Mouse (Mus musculus): ENCODE measurements at regions not wholly inside any gene's neighbourhood (a gene's known extent, or its start where the extent isn't known, plus 50 kb on each side); places are given as distances from the start of the nearest gene placed in this dataset.

- TF ChIP-seq FOSL1 (IDR thresholded peaks at IDR 0.05; ENCODE audit: insufficient read depth, low read length, poor library complexity, severe bottlenecking) (no peak), CEBPB (IDR thresholded peaks at IDR 0.05; ENCODE audit: low read depth) (no peak), MYOG (IDR thresholded peaks at IDR 0.05; ENCODE audit: control insufficient read depth, extremely low read depth, insufficient read length) (no peak), MAX (IDR thresholded peaks at IDR 0.05) (no peak), CTCF (IDR thresholded peaks at IDR 0.05; ENCODE audit: control insufficient read depth, insufficient read depth, insufficient read length) (no peak), USF1 (IDR thresholded peaks at IDR 0.05; ENCODE audit: low read depth) (no peak), MYOD1 (IDR thresholded peaks at IDR 0.05; ENCODE audit: control insufficient read depth, insufficient read length, low read depth) (no peak)
- H3K27me3 ChIP-seq (ENCODE audit: control insufficient read depth, insufficient read depth, insufficient read length): no peaks in the 10 kb centered on the region
These were observed 177.1 kb downstream of the Rnf152 start for GRCm38 (mm10) chr1:105179371-105179823.

DNA sequence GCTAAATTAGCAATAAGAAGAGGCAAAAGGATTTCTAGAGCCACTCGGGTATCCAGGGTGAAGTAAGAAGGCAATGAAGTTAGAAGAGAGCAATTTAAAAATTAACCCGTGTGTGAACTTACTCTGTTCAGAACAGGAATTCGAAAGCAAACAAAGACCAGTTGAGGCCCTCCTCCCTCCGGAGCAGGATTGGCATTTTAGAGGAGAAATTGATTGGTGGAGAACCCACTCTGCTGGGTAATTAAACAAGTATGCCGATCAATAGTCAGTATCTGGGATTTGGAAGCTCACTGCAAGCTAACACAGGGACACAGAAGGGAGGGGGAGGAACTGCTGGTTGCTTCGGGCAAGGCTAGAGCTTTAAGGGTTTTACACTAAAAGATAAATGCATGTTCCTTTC is 177.7 kb downstream of the Rnf152 start:
- Histone ChIP-seq H3K4me3 (ENCODE audit: insufficient read depth, poor library complexity, severe bottlenecking) (no peak overlapping the region), H3ac (ENCODE audit: control insufficient read depth, insufficient read length, low read depth) (no peak overlapping the region), H3K36me3 (ENCODE audit: control insufficient read depth, insufficient read depth) (no peaks in the 10 kb centered on the region), H3K27me3 (ENCODE audit: control insufficient read depth, insufficient read depth, insufficient read length) (no peaks in the 10 kb centered on the region), H3K79me2 (ENCODE audit: control insufficient read depth, insufficient read depth) (no peaks in the 10 kb centered on the region), H3K79me3 (ENCODE audit: low read depth) (no peaks in the 10 kb centered on the region)
- no peak for TF ChIP-seq FOSL1 (IDR thresholded peaks at IDR 0.05; ENCODE audit: insufficient read depth, low read length, poor library complexity, severe bottlenecking)
- no peak for TF ChIP-seq CTCF (IDR thresholded peaks at IDR 0.05; ENCODE audit: control insufficient read depth, insufficient read depth, insufficient read length)
- no peak for TF ChIP-seq CEBPB (IDR thresholded peaks at IDR 0.05; ENCODE audit: low read depth)
- TF ChIP-seq MAX (IDR thresholded peaks at IDR 0.05): no peak
- TF ChIP-seq USF1 (IDR thresholded peaks at IDR 0.05; ENCODE audit: low read depth): no peak

More at GRCm38 (mm10) chr1:105179371-105179823, 177.1 kb downstream of the Rnf152 start:
- Histone ChIP-seq H3K79me3 (ENCODE audit: low read depth) (no peaks in the 10 kb centered on the region), H3ac (ENCODE audit: control insufficient read depth, insufficient read length, low read depth) (no peak overlapping the region), H3K36me3 (ENCODE audit: control insufficient read depth, insufficient read depth) (no peaks in the 10 kb centered on the region), H3K4me3 (ENCODE audit: insufficient read depth, poor library complexity, severe bottlenecking) (no peak overlapping the region), H3K79me2 (ENCODE audit: control insufficient read depth, insufficient read depth) (no peaks in the 10 kb centered on the region)

GRCm38 (mm10) chr1:105177938-105178337 is 178.6 kb downstream of the Rnf152 start:
- no peaks in the 10 kb centered on the region for H3K79me2 ChIP-seq (ENCODE audit: control insufficient read depth, insufficient read depth)
- H3K4me3 ChIP-seq (ENCODE audit: insufficient read depth, poor library complexity, severe bottlenecking): no peak overlapping the region
- H3K79me3 ChIP-seq (ENCODE audit: low read depth): no peaks in the 10 kb centered on the region
- H3ac ChIP-seq (ENCODE audit: control insufficient read depth, insufficient read length, low read depth): no peak overlapping the region
- no peaks in the 10 kb centered on the region for H3K36me3 ChIP-seq (ENCODE audit: control insufficient read depth, insufficient read depth)
- TF ChIP-seq FOSL1 (IDR thresholded peaks at IDR 0.05; ENCODE audit: insufficient read depth, low read length, poor library complexity, severe bottlenecking) (no peak), CTCF (IDR thresholded peaks at IDR 0.05; ENCODE audit: control insufficient read depth, insufficient read depth, insufficient read length) (no peak), CEBPB (IDR thresholded peaks at IDR 0.05; ENCODE audit: low read depth) (no peak), MAX (IDR thresholded peaks at IDR 0.05) (no peak)
- H3K27me3 ChIP-seq (ENCODE audit: control insufficient read depth, insufficient read depth, insufficient read length): no peaks in the 10 kb centered on the region

DNA sequence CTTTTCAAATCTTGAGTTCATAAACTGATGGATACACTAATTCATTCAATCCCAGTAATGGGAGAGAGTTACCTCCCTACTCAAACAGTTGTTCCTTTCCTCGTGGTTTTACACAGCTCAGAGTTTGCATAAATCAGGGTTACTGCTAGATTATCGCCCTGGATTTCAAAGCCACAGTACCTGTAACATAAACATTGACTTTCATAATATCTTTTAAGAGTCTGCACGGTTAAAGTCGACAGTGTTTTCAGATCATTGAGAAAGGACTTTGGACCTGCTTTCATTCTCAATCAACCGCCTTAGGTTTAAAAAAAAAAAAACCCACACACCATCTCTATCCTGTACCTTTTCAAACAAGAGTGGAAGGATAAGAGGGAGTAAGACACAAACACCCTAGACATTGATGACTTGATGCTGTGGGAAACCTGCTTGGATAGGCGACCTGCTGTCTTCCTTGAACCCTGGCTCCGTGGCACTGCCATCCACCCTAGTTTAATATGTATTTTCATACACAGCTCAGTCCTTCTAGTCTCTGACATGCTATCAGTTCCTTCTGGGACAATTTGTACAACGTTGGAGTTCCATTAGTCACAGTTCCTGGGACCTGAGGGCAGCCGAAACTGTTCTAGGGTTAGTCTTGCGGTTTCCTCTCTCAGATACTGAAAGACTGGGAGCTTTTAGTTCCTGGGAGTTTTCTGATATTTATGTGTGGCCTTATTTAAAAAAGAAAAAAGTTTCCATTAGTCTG is 179.3 kb downstream of the Rnf152 start:
- H3K27me3 ChIP-seq (ENCODE audit: control insufficient read depth, insufficient read depth, insufficient read length): no peaks in the 10 kb centered on the region
- TF ChIP-seq MYOG (IDR thresholded peaks at IDR 0.05; ENCODE audit: control insufficient read depth, extremely low read depth, insufficient read length): no peak
- TF ChIP-seq MAX (IDR thresholded peaks at IDR 0.05): no peak
- TF ChIP-seq USF1 (IDR thresholded peaks at IDR 0.05; ENCODE audit: low read depth): no peak
- TF ChIP-seq CEBPB (IDR thresholded peaks at IDR 0.05; ENCODE audit: low read depth): no peak
- no peak for TF ChIP-seq MYOD1 (IDR thresholded peaks at IDR 0.05; ENCODE audit: control insufficient read depth, insufficient read length, low read depth)
- TF ChIP-seq CTCF (IDR thresholded peaks at IDR 0.05; ENCODE audit: control insufficient read depth, insufficient read depth, insufficient read length): no peak
- no peak for TF ChIP-seq FOSL1 (IDR thresholded peaks at IDR 0.05; ENCODE audit: insufficient read depth, low read length, poor library complexity, severe bottlenecking)
- H3K4me3 ChIP-seq (ENCODE audit: insufficient read depth, poor library complexity, severe bottlenecking): no peak overlapping the region
- no peaks in the 10 kb centered on the region for H3K79me3 ChIP-seq (ENCODE audit: low read depth)
- no peak overlapping the region for H3ac ChIP-seq (ENCODE audit: control insufficient read depth, insufficient read length, low read depth)
- no peaks in the 10 kb centered on the region for H3K36me3 ChIP-seq (ENCODE audit: control insufficient read depth, insufficient read depth)
- H3K79me2 ChIP-seq (ENCODE audit: control insufficient read depth, insufficient read depth): no peaks in the 10 kb centered on the region

- Histone ChIP-seq H3K27me3 (ENCODE audit: control insufficient read depth, insufficient read depth, insufficient read length) (no peaks in the 10 kb centered on the region), H3K79me3 (ENCODE audit: low read depth) (no peaks in the 10 kb centered on the region), H3K36me3 (ENCODE audit: control insufficient read depth, insufficient read depth) (no peaks in the 10 kb centered on the region), H3K4me3 (ENCODE audit: insufficient read depth, poor library complexity, severe bottlenecking) (no peak overlapping the region), H3K79me2 (ENCODE audit: control insufficient read depth, insufficient read depth) (no peaks in the 10 kb centered on the region), H3ac (ENCODE audit: control insufficient read depth, insufficient read length, low read depth) (no peak overlapping the region)
- TF ChIP-seq MYOG (IDR thresholded peaks at IDR 0.05; ENCODE audit: control insufficient read depth, extremely low read depth, insufficient read length): no peak
- TF ChIP-seq MAX (IDR thresholded peaks at IDR 0.05): no peak
- TF ChIP-seq FOSL1 (IDR thresholded peaks at IDR 0.05; ENCODE audit: insufficient read depth, low read length, poor library complexity, severe bottlenecking): no peak
- no peak for TF ChIP-seq USF1 (IDR thresholded peaks at IDR 0.05; ENCODE audit: low read depth)
- no peak for TF ChIP-seq CTCF (IDR thresholded peaks at IDR 0.05; ENCODE audit: control insufficient read depth, insufficient read depth, insufficient read length)
- no peak for TF ChIP-seq CEBPB (IDR thresholded peaks at IDR 0.05; ENCODE audit: low read depth)
- TF ChIP-seq MYOD1 (IDR thresholded peaks at IDR 0.05; ENCODE audit: control insufficient read depth, insufficient read length, low read depth): no peak
These were observed 185.5 kb downstream of the Rnf152 start for GRCm38 (mm10) chr1:105170979-105171378.

GRCm38 (mm10) chr1:105170114-105170506 is 186.4 kb downstream of the Rnf152 start:
- Histone ChIP-seq H3K79me3 (ENCODE audit: low read depth) (no peaks in the 10 kb centered on the region), H3ac (ENCODE audit: control insufficient read depth, insufficient read length, low read depth) (no peak overlapping the region), H3K79me2 (ENCODE audit: control insufficient read depth, insufficient read depth) (no peaks in the 10 kb centered on the region), H3K27me3 (ENCODE audit: control insufficient read depth, insufficient read depth, insufficient read length) (no peaks in the 10 kb centered on the region), H3K36me3 (ENCODE audit: control insufficient read depth, insufficient read depth) (no peaks in the 10 kb centered on the region), H3K4me3 (ENCODE audit: insufficient read depth, poor library complexity, severe bottlenecking) (no peak overlapping the region)
- TF ChIP-seq CEBPB (IDR thresholded peaks at IDR 0.05; ENCODE audit: low read depth) (no peak), FOSL1 (IDR thresholded peaks at IDR 0.05; ENCODE audit: insufficient read depth, low read length, poor library complexity, severe bottlenecking) (no peak), MAX (IDR thresholded peaks at IDR 0.05) (no peak), MYOD1 (IDR thresholded peaks at IDR 0.05; ENCODE audit: control insufficient read depth, insufficient read length, low read depth) (no peak), USF1 (IDR thresholded peaks at IDR 0.05; ENCODE audit: low read depth) (no peak), MYOG (IDR thresholded peaks at IDR 0.05; ENCODE audit: control insufficient read depth, extremely low read depth, insufficient read length) (no peak), CTCF (IDR thresholded peaks at IDR 0.05; ENCODE audit: control insufficient read depth, insufficient read depth, insufficient read length) (no peak)
